Mouse (Mus musculus) E14TG2a.4 (cell line): ENCODE measurements around the gene B4galnt4.
A peak's percentile ranks its signal among the peaks of the same experiment; 100 is the strongest.
"Not testable (repeated sequence)": the region's sequence is repeated elsewhere in the genome, so short reads cannot be mapped to it uniquely, and the experiment has no call there.

ENCODE experiments used
- H3K27me3 ChIP-seq: 2 replicates; pipeline ENCODE4 v1.6.1; 2014; ENCODE audit warnings: low read length, control low read depth; ENCODE audit not compliant: insufficient read depth
- H3K36me3 ChIP-seq: 2 replicates; pipeline ENCODE4 v1.6.1; 2014; ENCODE audit warnings: low read length, control low read depth; ENCODE audit not compliant: insufficient read depth
- H3K4me1 ChIP-seq: replicated peaks from 2 replicates; pipeline ENCODE4 v1.6.1; 2014; ENCODE audit warnings: low read depth, low read length, control low read depth
- H3K4me3 ChIP-seq: replicated peaks from 2 replicates; pipeline ENCODE4 v1.5.1; 2014; ENCODE audit warnings: mild to moderate bottlenecking, low read length
- H3K9me3 ChIP-seq: 2 replicates; pipeline ENCODE4 v1.6.1; 2014; ENCODE audit warnings: low read length, control low read depth
- CTCF ChIP-seq: conservative IDR thresholded peaks from 2 replicates; pipeline ENCODE4 v1.5.1; 2014; ENCODE audit warnings: low read length
- NANOG ChIP-seq: IDR thresholded peaks from 2 replicates; pipeline ENCODE4 v1.6.1; 2014; ENCODE audit warnings: borderline replicate concordance, low read length, mixed read lengths
- POU5F1 ChIP-seq: IDR thresholded peaks from 2 replicates; pipeline ENCODE4 v1.6.1; 2014; ENCODE audit warnings: low read length, borderline replicate concordance

Gene B4galnt4

DNA sequence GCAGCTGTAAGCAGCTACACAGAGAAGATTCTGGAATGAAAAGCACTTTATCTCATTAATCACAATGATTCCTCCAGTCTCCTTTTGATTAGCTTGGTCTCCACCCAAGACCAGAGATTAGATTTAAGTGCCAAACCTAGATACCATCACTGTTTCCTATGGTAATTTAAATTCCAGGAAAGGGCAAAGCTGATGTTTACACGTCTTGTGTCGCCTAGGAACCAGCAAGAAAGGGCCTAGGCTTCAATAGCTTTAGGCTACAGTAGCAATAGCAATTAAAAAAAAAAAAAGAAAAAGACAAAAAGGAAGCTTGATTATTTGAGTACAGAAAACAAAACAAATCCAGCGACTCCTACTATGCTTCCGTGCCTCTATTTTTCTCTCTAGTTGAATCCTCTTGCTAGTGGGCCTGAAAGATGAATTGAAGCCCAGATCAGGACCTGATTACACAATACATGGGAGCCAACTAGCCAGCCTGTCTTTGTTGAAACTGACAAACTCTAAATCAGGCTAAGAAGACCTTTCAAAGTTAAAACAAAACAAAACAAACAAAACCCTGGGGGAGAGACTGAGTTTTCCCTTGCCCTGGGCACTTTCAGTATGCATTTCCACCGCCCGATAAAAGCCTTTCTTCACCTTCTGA lies 34.7 kb upstream of the B4galnt4 start:
- no peaks in the 10 kb centered on the region for H3K36me3 ChIP-seq
- H3K4me3 ChIP-seq = peak overlapping the region; percentile 46
- peaks cover 86% of the 10 kb centered on the region for H3K4me1 ChIP-seq
- no peaks in the 10 kb centered on the region for H3K27me3 ChIP-seq
- H3K9me3 ChIP-seq = no peaks in the 10 kb centered on the region
- TF ChIP-seq POU5F1 (no peak), NANOG (peak; percentile 3; the same call in 1 of the 2 replicates)

DNA sequence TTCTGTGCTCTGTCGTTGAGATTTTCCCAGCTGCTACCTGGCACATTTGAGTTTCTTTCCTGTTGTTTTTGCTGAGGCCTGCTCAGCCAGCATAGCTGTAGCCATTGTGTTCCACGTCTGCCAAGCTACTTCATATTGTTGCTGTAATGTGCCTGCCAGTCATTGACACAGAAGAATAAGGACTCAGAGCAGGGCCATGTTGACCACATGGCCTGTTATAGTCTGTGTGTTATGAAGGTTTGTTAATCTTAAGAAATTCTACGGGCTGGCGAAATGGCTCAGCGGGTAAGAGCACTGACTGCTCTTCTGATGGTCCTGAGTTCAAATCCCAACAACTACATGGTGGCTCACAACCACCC lies 34.2 kb upstream of the B4galnt4 start:
- Histone ChIP-seq H3K4me3 (no peak overlapping the region), H3K4me1 (peaks cover 86% of the 10 kb centered on the region), H3K27me3 (no peaks in the 10 kb centered on the region), H3K9me3 (no peaks in the 10 kb centered on the region), H3K36me3 (no peaks in the 10 kb centered on the region)
- TF ChIP-seq NANOG (no peak), POU5F1 (no peak), CTCF (no peak)

DNA sequence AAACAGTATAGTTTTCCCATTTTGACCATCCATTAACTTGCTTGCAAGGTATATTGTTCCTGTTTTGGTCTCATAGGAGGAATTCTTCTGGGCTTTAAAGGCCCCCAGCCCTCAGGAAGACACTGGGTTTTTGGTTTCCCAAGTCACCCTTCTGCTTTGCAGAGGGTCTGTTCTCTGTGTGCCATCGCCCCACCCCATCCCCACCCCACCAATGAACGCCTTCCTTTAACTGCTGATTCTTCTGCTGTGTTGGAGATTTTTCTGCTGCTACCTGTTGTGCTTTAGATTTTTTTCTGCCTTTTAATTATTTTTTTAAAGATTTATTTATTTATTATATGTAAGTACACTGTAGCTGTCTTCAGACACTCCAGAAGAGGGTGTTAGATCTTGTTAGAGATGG lies 32.1 kb upstream of the B4galnt4 start, which contains the start of gene Gm17387:
TSS of gene Gm17387 (plus strand) at position 301 of the 400 bp plus-strand sequence.
- Histone ChIP-seq H3K4me3 (no peak within 1 kb of the TSS), H3K36me3 (no peaks in the 10 kb centered on the region), H3K9me3 (no peaks in the 10 kb centered on the region), H3K27me3 (no peaks in the 10 kb centered on the region), H3K4me1 (peaks cover 86% of the 10 kb centered on the region)
- TF ChIP-seq NANOG (no peak), CTCF (no peak), POU5F1 (no peak)

DNA sequence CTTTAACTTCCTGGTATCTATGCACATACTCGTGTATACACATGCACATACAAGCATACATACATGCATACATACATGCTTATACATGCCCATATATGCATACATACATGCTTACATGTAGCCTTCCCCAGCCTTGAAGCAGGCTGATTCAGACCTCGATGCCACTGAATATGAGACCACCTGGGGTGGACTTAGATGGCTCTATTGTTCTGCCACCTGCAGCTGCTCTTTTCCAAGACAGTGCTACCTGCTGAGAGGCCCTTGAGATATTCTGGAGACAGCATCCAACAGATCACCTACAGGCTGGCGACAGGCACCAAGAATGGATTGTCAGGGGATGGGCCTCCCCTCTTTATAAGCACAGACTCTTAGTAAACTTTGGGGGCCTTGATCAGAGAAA lies 30.5 kb upstream of the B4galnt4 start:
- Histone ChIP-seq H3K36me3 (no peaks in the 10 kb centered on the region), H3K9me3 (no peaks in the 10 kb centered on the region), H3K4me1 (peaks cover 81% of the 10 kb centered on the region), H3K4me3 (no peak overlapping the region), H3K27me3 (no peaks in the 10 kb centered on the region)
- TF ChIP-seq POU5F1 = no peak
- peak; percentile 87 for TF ChIP-seq NANOG

DNA sequence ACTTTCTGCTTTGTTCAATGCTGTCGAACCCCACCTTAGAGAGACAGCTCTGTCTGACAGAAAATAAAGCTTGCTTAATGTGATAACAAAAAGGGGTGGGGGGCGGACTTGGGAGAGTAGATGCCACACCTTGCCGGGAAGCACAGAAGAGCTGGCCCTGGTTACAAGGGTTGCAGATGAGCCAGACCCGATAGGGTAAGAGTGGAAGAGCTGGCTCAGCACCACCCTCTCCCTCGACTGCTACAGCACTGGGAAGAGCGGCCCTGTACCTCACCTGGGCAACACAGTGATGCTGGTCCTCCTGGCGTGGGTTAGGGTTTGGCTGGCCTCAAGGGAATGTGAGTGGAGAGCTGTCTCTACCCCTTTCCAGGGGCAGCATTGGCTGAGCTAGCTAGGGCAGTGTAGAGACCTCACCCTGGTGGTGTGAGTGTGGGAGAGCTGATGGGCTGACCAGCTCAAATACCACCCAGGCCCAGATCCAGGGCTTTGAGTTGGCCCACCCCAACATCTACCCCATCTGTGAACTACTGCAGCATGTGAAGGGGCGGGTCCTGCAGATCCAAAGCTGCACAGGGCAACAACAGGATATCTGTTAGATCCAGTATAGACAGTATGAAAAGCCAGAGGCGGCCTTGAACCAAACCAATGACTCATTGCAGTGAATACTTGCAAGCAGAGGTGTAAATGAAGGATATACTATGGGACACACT lies 28.3 kb upstream of the B4galnt4 start:
- H3K36me3 ChIP-seq = no peaks in the 10 kb centered on the region
- TF ChIP-seq CTCF (no peak), NANOG (no peak), POU5F1 (no peak)

DNA sequence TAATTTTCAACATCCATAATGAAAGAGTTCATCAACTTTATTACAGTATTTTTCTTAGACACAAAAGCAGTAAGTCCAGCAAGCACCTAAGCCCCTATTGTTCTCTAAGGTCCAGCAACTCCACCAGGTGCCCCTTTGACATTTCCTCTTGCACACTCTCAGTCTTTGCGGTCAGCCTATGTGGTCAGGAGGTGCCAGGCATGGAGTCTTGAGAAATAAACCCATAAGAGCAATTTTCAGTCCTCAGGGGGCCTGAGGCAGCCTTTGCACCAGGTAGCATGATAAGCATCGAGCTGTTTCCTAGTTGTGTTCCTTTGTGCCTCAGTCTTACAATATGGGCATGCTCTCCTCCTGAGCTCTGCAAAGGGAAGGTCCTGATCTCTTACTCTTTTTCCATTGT lies 24.3 kb upstream of the B4galnt4 start:
- peaks cover 63% of the 10 kb centered on the region for H3K4me1 ChIP-seq
- H3K36me3 ChIP-seq, H3K9me3 ChIP-seq, H3K27me3 ChIP-seq, H3K4me3 ChIP-seq: not testable (repeated sequence)

More for the DNA sequence above, 28.3 kb upstream of the B4galnt4 start:
- H3K4me3 ChIP-seq = peak overlapping the region; percentile 35; the same call in 1 of the 2 replicates
- H3K9me3 ChIP-seq = no peaks in the 10 kb centered on the region
- H3K27me3 ChIP-seq = no peaks in the 10 kb centered on the region
- peaks cover 66% of the 10 kb centered on the region for H3K4me1 ChIP-seq

DNA sequence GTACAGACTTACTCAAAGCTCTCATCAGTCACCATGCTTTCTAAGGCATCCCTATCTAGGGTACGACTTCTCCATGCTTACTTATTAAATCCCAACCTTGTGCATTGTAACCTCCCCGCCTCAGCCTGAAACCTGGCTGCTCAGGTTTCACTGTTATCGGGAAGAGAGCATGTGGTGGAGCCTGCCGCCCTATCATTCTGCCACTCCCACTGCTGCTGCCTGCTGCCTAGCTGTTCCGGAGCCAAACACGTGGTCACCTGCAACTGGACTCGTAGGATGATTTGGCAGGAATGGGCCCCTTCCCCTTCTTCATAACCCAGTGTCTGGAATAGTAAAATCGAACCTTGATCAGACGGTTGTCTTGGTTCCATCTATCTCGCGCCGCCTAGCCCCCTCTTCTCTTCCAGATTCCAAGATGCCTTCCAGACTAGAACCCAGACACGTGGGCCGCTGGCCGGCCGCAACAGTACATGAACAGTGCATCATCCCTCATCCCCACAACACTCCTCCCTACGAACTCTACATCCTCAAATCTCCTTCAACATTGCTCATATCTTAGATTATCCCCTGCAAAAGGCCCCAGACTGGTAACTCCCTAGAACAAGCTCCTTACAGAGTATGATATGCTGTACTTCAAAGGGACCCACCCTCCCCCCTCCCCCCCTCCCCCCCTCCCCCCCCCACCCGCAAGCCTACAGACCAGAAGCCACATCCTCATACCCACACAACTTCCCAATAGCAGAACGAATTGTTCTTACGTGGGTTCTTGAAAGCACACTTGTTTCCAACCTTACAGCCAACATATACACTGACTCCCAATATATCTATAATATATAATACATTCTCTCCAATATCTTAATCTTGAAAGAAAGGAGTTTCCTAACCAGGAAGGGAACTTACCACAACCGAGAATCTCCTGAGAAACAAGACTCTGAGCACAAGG lies 22.5 kb upstream of the B4galnt4 start:
- Histone ChIP-seq H3K36me3 (no peaks in the 10 kb centered on the region), H3K4me3 (peak overlapping the region; percentile 47), H3K9me3 (0 out of 2 replicates have a peak, but pooled peaks cover 3% of the 10 kb centered on the region), H3K27me3 (no peaks in the 10 kb centered on the region), H3K4me1 (peaks cover 61% of the 10 kb centered on the region)
- no peak for TF ChIP-seq POU5F1
- no peak for TF ChIP-seq NANOG
- no peak for TF ChIP-seq CTCF

DNA sequence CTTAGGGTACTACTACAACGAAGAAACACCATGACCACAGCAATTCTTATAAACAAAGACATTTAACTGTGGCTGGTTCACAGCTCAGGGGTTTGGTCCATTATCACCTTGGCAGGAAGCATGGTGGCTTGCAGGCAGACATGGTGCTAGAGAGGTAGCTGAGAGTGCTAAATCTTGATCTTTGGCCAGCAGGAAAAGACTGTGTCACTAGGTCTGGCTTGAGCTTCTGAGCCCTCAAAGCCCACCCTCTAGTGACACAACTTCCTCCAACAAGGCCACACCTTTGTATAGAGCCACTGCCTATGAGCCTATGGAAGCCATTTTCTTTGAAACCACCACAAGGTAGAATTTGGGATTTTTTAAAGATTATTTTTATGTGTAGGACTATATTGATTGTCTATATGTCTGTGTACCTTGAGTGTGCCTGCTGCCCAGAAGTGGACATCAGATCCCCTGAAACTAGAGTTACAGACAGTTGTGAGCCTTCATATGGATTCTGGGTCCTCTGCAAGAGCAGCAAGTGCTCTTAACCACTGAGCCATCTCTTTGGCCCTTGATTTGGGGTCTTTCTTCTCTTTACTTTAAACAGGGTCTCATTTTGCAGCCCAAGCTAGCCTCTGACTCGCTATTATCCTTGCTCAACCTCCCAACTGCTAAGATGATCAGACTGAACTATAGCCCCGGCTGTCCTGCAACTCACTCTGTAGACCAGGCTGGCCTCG lies 21.4 kb upstream of the B4galnt4 start:
- Histone ChIP-seq H3K36me3 (no peaks in the 10 kb centered on the region), H3K9me3 (0 out of 2 replicates have a peak, but pooled peaks cover 3% of the 10 kb centered on the region), H3K27me3 (no peaks in the 10 kb centered on the region), H3K4me3 (no peak overlapping the region), H3K4me1 (peaks cover 57% of the 10 kb centered on the region)
- TF ChIP-seq POU5F1 = no peak
- TF ChIP-seq CTCF = no peak
- TF ChIP-seq NANOG = no peak
